Mouse (Mus musculus) lung, postnatal 0 days (tissue): Measurements from ENCODE around the gene Dclre1a.

Source experiments
- CTCF ChIP-seq: IDR thresholded peaks from 2 replicates; pipeline ENCODE4 v1.5.1; 2016; ENCODE audit warnings: antibody characterized with exemption, mild to moderate bottlenecking
- EP300 ChIP-seq: IDR thresholded peaks from 2 replicates; pipeline ENCODE4 v1.6.1; 2016; ENCODE audit warnings: antibody characterized with exemption, mild to moderate bottlenecking, control low read depth

DNA sequence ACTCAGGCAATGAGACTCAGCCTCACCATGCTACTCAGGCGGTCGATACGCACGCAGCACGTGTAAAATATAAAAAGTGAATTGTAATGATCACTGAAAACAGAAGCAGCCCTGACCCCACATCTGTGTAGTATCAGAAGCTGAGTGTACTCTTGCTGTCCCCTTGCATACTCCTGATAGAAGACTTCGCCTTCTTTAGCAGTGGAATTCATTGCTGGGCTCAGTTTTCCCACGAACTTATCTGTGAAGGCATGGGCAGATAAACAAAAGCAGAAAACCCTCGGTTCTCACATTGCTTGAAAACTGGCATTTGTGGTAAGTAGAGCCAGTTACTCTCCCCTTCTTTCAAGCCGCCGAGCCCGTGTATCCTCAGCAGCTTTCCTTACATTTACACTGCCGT lies 4.7 kb downstream of the Dclre1a start:
- TF ChIP-seq EP300 (no peak), CTCF (no peak)
